Mouse (Mus musculus) liver, embryonic 16.5 days (tissue): Measurements from ENCODE around the gene Nfkbia. TPM values are rescaled to one million over a fixed set of nuclear protein-coding genes. Genes with fewer than 3 reads are reported as not detected.

ENCODE experiments used
- ATAC-seq: fragments of 200-750 bp; cut with Nextera tagmentation; 2 replicates; pipeline ENCODE4 v1.8.0; 2017; ENCODE audit warnings: low read depth, mild to moderate bottlenecking, moderate number of reproducible peaks, moderate library complexity
- H3K27ac ChIP-seq: fragments of 300-500 bp; sonication (generic); 2 replicates; pipeline ENCODE4 v1.5.1; 2014; ENCODE audit warnings: mild to moderate bottlenecking, low read length
- H3K27me3 ChIP-seq: fragments of 300-500 bp; sonication (generic); 2 replicates; pipeline ENCODE4 v1.6.1; 2014; ENCODE audit warnings: low read depth, low read length, mixed read lengths; ENCODE audit not compliant: control insufficient read depth, insufficient read depth
- H3K36me3 ChIP-seq: fragments of 300-500 bp; sonication (generic); 2 replicates; pipeline ENCODE4 v1.6.1; 2014; ENCODE audit warnings: mild to moderate bottlenecking; ENCODE audit not compliant: control insufficient read depth, insufficient read depth
- H3K4me1 ChIP-seq: fragments of 300-500 bp; sonication (generic); 2 replicates; pipeline ENCODE4 v1.6.1; 2014; ENCODE audit warnings: low read depth, low read length, mixed read lengths; ENCODE audit not compliant: control insufficient read depth
- H3K4me2 ChIP-seq: fragments of 300-500 bp; sonication (generic); 2 replicates; pipeline ENCODE4 v1.6.1; 2014; ENCODE audit warnings: low read depth, low read length, mixed read lengths
- H3K4me3 ChIP-seq: fragments of 300-500 bp; sonication (generic); 2 replicates; pipeline ENCODE4 v1.5.1; 2014; ENCODE audit warnings: low read depth, mild to moderate bottlenecking, low read length
- H3K9ac ChIP-seq: fragments of 300-500 bp; sonication (generic); 2 replicates; pipeline ENCODE4 v1.6.1; 2014; ENCODE audit warnings: low read depth, low read length
- H3K9me3 ChIP-seq: fragments of 300-500 bp; sonication (generic); replicated peaks from 2 replicates; pipeline ENCODE4 v1.6.1; 2016; ENCODE audit warnings: low read length; ENCODE audit not compliant: control insufficient read depth
- WGBS: fragments of 180-500 bp; shearing (Covaris S2); extraction: QIAGEN DNeasy Blood & Tissue Kit; methylation state at CpG from one replicate; pipeline ENCODE4 v1.1.7; 2014; ENCODE audit not compliant: insufficient replicate concordance; 5-methylcytosine and 5-hydroxymethylcytosine counted together
- polyA plus RNA-seq: library from polyadenylated mRNA; unstranded; fragments of >200 nt; fragmentation: Nextera tagmentation; extraction: Ambion mirVana; gene quantifications from 2 replicates; pipeline ENCODE4 v1.2.1, GENCODE M21; 2015

The Nfkbia gene
- polyA plus RNA-seq, 1 experiment from 2014 or later: 24.5 TPM

- no peak overlapping the region for H3K4me3 ChIP-seq
- no peak overlapping the region for H3K4me2 ChIP-seq
- H3K4me1 ChIP-seq: no peaks in the 10 kb centered on the region; the same call in 1 of the 2 replicates
- 66% methylated on average over 4 of the region's 4 CpGs for WGBS
- H3K9me3 ChIP-seq: no peaks in the 10 kb centered on the region
- H3K36me3 ChIP-seq: no peaks in the 10 kb centered on the region
- no peak overlapping the region for H3K27ac ChIP-seq
- no peak for ATAC-seq
- no peaks in the 10 kb centered on the region; the same call in 1 of the 2 replicates for H3K27me3 ChIP-seq
- H3K9ac ChIP-seq: no peak overlapping the region
Measured at GRCm38 (mm10) chr12:55453924-55454323, 38.5 kb downstream of the Nfkbia start.

- no peak for ATAC-seq
- H3K4me3 ChIP-seq: no peak overlapping the region
Measured at GRCm38 (mm10) chr12:55452839-55453238, 39.6 kb downstream of the Nfkbia start.

GRCm38 (mm10) chr12:55450421-55450820 lies 42.0 kb downstream of the Nfkbia start:
- H3K9ac ChIP-seq: no peak overlapping the region
- H3K36me3 ChIP-seq: no peaks in the 10 kb centered on the region
- H3K27me3 ChIP-seq: no peaks in the 10 kb centered on the region
- H3K4me3 ChIP-seq: no peak overlapping the region
- H3K4me2 ChIP-seq: no peak overlapping the region
- H3K4me1 ChIP-seq: no peaks in the 10 kb centered on the region; the same call in none of the 2 replicates
- WGBS: 48% methylated on average over 16 of the region's 16 CpGs
- no peaks in the 10 kb centered on the region for H3K9me3 ChIP-seq
- ATAC-seq: peak; percentile 27; the same call in 1 of the 2 replicates
- H3K27ac ChIP-seq: no peak overlapping the region

More at GRCm38 (mm10) chr12:55452839-55453238, 39.6 kb downstream of the Nfkbia start:
- no peak overlapping the region for H3K4me2 ChIP-seq
- H3K27ac ChIP-seq: no peak overlapping the region
- no peaks in the 10 kb centered on the region for H3K36me3 ChIP-seq
- H3K4me1 ChIP-seq: no peaks in the 10 kb centered on the region; the same call in 1 of the 2 replicates
- no peak overlapping the region for H3K9ac ChIP-seq
- WGBS: 45% methylated on average over 5 of the region's 5 CpGs
- H3K9me3 ChIP-seq: no peaks in the 10 kb centered on the region
- no peaks in the 10 kb centered on the region for H3K27me3 ChIP-seq

- Histone ChIP-seq H3K4me1 (no peaks in the 10 kb centered on the region; the same call in none of the 2 replicates), H3K4me2 (no peak overlapping the region), H3K9me3 (no peaks in the 10 kb centered on the region), H3K9ac (no peak overlapping the region), H3K4me3 (no peak overlapping the region), H3K27me3 (no peaks in the 10 kb centered on the region), H3K36me3 (no peaks in the 10 kb centered on the region), H3K27ac (no peak overlapping the region)
- 75% methylated on average over 2 of the region's 2 CpGs for WGBS
- ATAC-seq: no peak
Measured at GRCm38 (mm10) chr12:55449048-55449447, 43.4 kb downstream of the Nfkbia start.

- no peaks in the 10 kb centered on the region for H3K36me3 ChIP-seq
- H3K9ac ChIP-seq: no peak overlapping the region
- no peak for ATAC-seq
- no peaks in the 10 kb centered on the region for H3K27me3 ChIP-seq
- H3K4me2 ChIP-seq: no peak overlapping the region
- H3K9me3 ChIP-seq: no peaks in the 10 kb centered on the region
- H3K27ac ChIP-seq: no peak overlapping the region
- H3K4me1 ChIP-seq: peaks cover under 1% of the 10 kb centered on the region
- H3K4me3 ChIP-seq: no peak overlapping the region
- WGBS: 37% methylated on average over 2 of the region's 2 CpGs
Measured at GRCm38 (mm10) chr12:55448457-55448856, 44.0 kb downstream of the Nfkbia start.

GRCm38 (mm10) chr12:55447396-55447760 lies 45.1 kb downstream of the Nfkbia start:
- Histone ChIP-seq H3K4me3 (no peak overlapping the region), H3K36me3 (no peaks in the 10 kb centered on the region), H3K27me3 (no peaks in the 10 kb centered on the region), H3K4me1 (peaks cover 5% of the 10 kb centered on the region), H3K9me3 (no peaks in the 10 kb centered on the region), H3K27ac (peak overlapping the region; percentile 62), H3K9ac (no peak overlapping the region), H3K4me2 (no peak overlapping the region)
- no peak for ATAC-seq
- 50% methylated on average over 11 of the region's 11 CpGs for WGBS

GRCm38 (mm10) chr12:55446746-55447395 lies 45.6 kb downstream of the Nfkbia start:
- Histone ChIP-seq H3K4me1 (peaks cover 5% of the 10 kb centered on the region), H3K27ac (peak overlapping the region; percentile 62), H3K9ac (no peak overlapping the region), H3K9me3 (no peaks in the 10 kb centered on the region), H3K36me3 (no peaks in the 10 kb centered on the region), H3K4me2 (0 out of 2 replicates have a peak overlapping the region, but pooled peaks have one; percentile 11), H3K4me3 (no peak overlapping the region), H3K27me3 (no peaks in the 10 kb centered on the region)
- WGBS: 25% methylated on average over 13 of the region's 13 CpGs
- peak; percentile 53 for ATAC-seq

- no peaks in the 10 kb centered on the region for H3K27me3 ChIP-seq
- ATAC-seq: no peak
- H3K4me1 ChIP-seq: peaks cover 5% of the 10 kb centered on the region
- peak overlapping the region; percentile 62 for H3K27ac ChIP-seq
- no peaks in the 10 kb centered on the region for H3K36me3 ChIP-seq
- H3K4me2 ChIP-seq: no peak overlapping the region
- H3K9ac ChIP-seq: no peak overlapping the region
- 73% methylated on average over 4 of the region's 4 CpGs for WGBS
- H3K9me3 ChIP-seq: no peaks in the 10 kb centered on the region
- H3K4me3 ChIP-seq: no peak overlapping the region
Measured at GRCm38 (mm10) chr12:55446366-55446745, 46.1 kb downstream of the Nfkbia start.

GRCm38 (mm10) chr12:55445583-55445982 lies 46.9 kb downstream of the Nfkbia start:
- H3K4me3 ChIP-seq: no peak overlapping the region
- no peak overlapping the region for H3K9ac ChIP-seq
- H3K9me3 ChIP-seq: no peaks in the 10 kb centered on the region
- no peaks in the 10 kb centered on the region for H3K27me3 ChIP-seq
- ATAC-seq: no peak
- no peaks in the 10 kb centered on the region for H3K36me3 ChIP-seq
- peaks cover 5% of the 10 kb centered on the region for H3K4me1 ChIP-seq
- H3K27ac ChIP-seq: no peak overlapping the region
- WGBS: 67% methylated on average over 4 of the region's 4 CpGs
- H3K4me2 ChIP-seq: no peak overlapping the region
